Mouse (Mus musculus) G1E (cell line): Measurements from ENCODE around the gene Vegfd. TPM values are rescaled to one million over a fixed set of nuclear protein-coding genes. Genes with fewer than 3 reads are reported as not detected.

ENCODE experiments used
- ATAC-seq: 2 replicates; pipeline ENCODE4 v1.8.0; 2016; ENCODE audit warnings: mild to moderate bottlenecking; ENCODE audit not compliant: insufficient number of reproducible peaks, poor library complexity, low FRiP score, severe bottlenecking; ENCODE audit errors: extremely low read depth
- DNase-seq: peaks from one replicate; pipeline ENCODE4 v3.0.0; 2012; ENCODE audit warnings: low spot score
- H3K27me3 ChIP-seq: 2 replicates; pipeline ENCODE4 v1.6.1; 2012; ENCODE audit warnings: mild to moderate bottlenecking, low read length, inconsistent platforms; ENCODE audit not compliant: insufficient read depth
- H3K36me3 ChIP-seq: replicated peaks from 2 replicates; pipeline ENCODE3; 2012; ENCODE audit warnings: mild to moderate bottlenecking, inconsistent platforms
- H3K4me1 ChIP-seq: 2 replicates; pipeline ENCODE4 v1.6.1; 2012; ENCODE audit warnings: low read depth, low read length, inconsistent platforms, mixed read lengths; ENCODE audit not compliant: insufficient read depth
- H3K4me3 ChIP-seq: 2 replicates; pipeline ENCODE4 v1.5.1; 2012; ENCODE audit warnings: low read depth, mild to moderate bottlenecking, inconsistent platforms, low read length, moderate library complexity, mixed read lengths
- H3K9me3 ChIP-seq: replicated peaks from 2 replicates; pipeline ENCODE4 v1.6.1; 2012; ENCODE audit warnings: inconsistent platforms
- CTCF ChIP-seq: IDR thresholded peaks from 2 replicates; pipeline ENCODE4 v1.5.1; 2012; ENCODE audit warnings: low read depth, low read length, inconsistent platforms, mixed read lengths
- GATA1 ChIP-seq: IDR thresholded peaks from 2 replicates; pipeline ENCODE4 v1.6.1; 2012; ENCODE audit warnings: borderline replicate concordance, low read length, inconsistent platforms, mixed read lengths
- GATA2 ChIP-seq: IDR thresholded peaks from 2 replicates; pipeline ENCODE4 v1.6.1; 2012; ENCODE audit warnings: low read depth, low read length, inconsistent platforms, borderline replicate concordance
- POLR2AphosphoS5 ChIP-seq: IDR thresholded peaks from 2 replicates; pipeline ENCODE4 v1.6.1; 2012; ENCODE audit warnings: low read depth, low read length, inconsistent platforms; ENCODE audit not compliant: insufficient replicate concordance
- TAL1 ChIP-seq: conservative IDR thresholded peaks from 2 replicates; pipeline ENCODE4 v1.6.1; 2012; ENCODE audit warnings: low read depth, low read length, inconsistent platforms, mixed read lengths
- polyA plus RNA-seq: library from polyadenylated mRNA; stranded (reverse); fragments of >175 nt; gene quantifications from 2 replicates; pipeline ENCODE4 v1.2.3, GENCODE M21; 2012
- total RNA-seq, 2 experiments: library from RNA; stranded (forward) in 1 of 2; stranded (reverse) in 1 of 2; fragments of 200-1000 nt in 1 of 2; fragments of >200 nt in 1 of 2; fragmentation: Nextera tagmentation in 1 of 2; gene quantifications; 2 replicates each; pipeline ENCODE4 v1.2.3; 2014 to 2017

Gene Vegfd
- total and polyA plus RNA-seq, 3 experiments: 16.6 TPM; not detected in 2

DNA sequence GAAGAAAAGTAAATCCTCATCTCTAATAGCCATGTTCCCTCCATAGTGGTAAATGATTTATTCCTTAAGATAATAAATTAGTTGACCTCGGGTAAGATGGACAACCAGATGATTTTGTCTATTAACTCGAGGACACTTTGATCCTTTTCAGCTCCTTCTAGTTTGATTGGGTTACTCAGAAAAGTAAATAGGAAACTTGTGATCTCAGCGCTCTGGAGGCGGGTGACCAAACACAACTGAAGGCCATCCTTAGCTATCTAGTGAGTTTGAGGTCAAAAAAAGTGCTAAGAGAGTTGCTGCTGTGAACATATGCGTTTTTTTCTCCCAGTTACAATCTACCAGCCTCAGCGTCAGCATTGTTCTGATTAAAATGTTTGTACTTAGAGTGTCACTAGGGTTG lies 57.4 kb downstream of the Vegfd start:
- Histone ChIP-seq H3K36me3 (peaks cover 62% of the 10 kb centered on the region), H3K4me1 (peaks cover 3% of the 10 kb centered on the region; the same call in 1 of the 2 replicates), H3K4me3 (no peak overlapping the region), H3K27me3 (no peaks in the 10 kb centered on the region), H3K9me3 (no peaks in the 10 kb centered on the region)
- ATAC-seq (no peak), DNase-seq (no peak)
- TF ChIP-seq CTCF (no peak), GATA2 (no peak), GATA1 (no peak), TAL1 (no peak), POLR2AphosphoS5 (no peak)

DNA sequence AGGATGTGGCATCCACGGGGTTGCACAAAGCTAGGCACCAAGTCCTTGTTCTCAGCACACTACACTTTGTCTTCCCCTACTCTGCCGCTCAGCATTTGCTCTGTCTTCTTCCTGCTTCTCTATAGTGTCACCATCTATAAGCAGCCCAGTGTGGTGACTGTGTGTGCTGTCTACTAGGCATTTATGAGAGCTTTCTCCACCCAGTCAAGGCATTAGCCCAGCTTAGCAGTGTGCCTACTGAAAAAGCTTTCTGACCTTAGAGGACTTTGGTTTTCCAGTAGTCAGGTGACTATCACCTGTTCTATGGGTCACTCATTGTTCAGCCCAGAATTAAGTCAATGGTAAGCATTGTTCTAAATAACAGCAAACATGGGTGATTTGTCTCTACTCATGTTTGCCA lies 58.0 kb downstream of the Vegfd start:
- Histone ChIP-seq H3K36me3 (peaks cover 64% of the 10 kb centered on the region), H3K27me3 (no peaks in the 10 kb centered on the region), H3K4me3 (no peak overlapping the region), H3K9me3 (no peaks in the 10 kb centered on the region), H3K4me1 (peaks cover 3% of the 10 kb centered on the region; the same call in 1 of the 2 replicates)
- TF ChIP-seq GATA2 (no peak), TAL1 (no peak), CTCF (no peak), GATA1 (no peak), POLR2AphosphoS5 (no peak)
- no peak for DNase-seq
- ATAC-seq: no peak

DNA sequence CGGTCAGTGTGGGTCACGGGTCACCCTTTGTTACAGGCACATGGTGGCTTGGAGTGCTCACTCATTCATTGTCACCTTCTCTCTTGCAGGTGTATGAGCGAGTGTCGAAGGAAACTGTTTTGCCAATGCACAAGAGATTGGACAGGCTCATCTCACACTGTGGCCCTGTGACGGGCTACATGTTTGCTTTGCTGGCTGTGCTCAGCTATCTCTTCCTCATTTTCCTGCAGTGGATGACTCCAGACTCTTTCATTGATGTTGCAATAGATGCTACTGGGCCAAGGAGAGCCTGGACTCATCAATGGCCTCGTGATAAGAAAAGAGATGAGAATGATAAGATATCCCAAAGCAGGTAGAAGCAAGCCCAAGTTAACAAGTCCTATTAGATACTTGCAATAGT lies 58.4 kb downstream of the Vegfd start:
- no peak for ATAC-seq
- no peak for DNase-seq
- peaks cover 3% of the 10 kb centered on the region; the same call in 1 of the 2 replicates for H3K4me1 ChIP-seq
- H3K36me3 ChIP-seq: peaks cover 63% of the 10 kb centered on the region
- TF ChIP-seq GATA1 (no peak), POLR2AphosphoS5 (no peak), TAL1 (no peak), CTCF (no peak), GATA2 (no peak)
- H3K4me3 ChIP-seq: no peak overlapping the region
- no peaks in the 10 kb centered on the region for H3K9me3 ChIP-seq
- no peaks in the 10 kb centered on the region for H3K27me3 ChIP-seq

DNA sequence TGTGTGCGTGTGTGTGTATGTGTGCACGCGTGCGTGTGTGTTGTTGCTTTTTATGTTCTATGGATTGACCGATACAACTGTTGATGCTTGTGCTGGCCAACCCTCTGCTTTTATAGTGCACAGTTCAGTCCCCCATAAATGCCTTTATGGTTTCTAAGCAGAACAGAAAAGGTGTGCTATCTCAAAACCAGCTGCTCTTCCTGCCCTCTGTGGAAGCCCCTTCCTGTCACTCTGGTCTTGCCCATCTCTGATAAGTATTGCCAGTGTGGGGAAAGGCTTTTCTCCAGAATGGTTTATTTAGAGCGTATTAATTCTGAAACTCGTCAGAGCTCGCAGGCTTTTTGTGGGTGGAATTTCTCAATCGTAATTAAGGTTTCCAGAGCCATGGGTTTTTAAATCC lies 59.5 kb downstream of the Vegfd start:
- H3K27me3 ChIP-seq: no peaks in the 10 kb centered on the region
- H3K4me3 ChIP-seq: no peak overlapping the region
- H3K4me1 ChIP-seq: peaks cover 3% of the 10 kb centered on the region; the same call in 1 of the 2 replicates
- DNase-seq: no peak
- ATAC-seq: no peak
- TF ChIP-seq GATA2 (no peak), TAL1 (no peak), GATA1 (no peak), POLR2AphosphoS5 (no peak), CTCF (no peak)
- no peaks in the 10 kb centered on the region for H3K9me3 ChIP-seq
- peaks cover 58% of the 10 kb centered on the region for H3K36me3 ChIP-seq

DNA sequence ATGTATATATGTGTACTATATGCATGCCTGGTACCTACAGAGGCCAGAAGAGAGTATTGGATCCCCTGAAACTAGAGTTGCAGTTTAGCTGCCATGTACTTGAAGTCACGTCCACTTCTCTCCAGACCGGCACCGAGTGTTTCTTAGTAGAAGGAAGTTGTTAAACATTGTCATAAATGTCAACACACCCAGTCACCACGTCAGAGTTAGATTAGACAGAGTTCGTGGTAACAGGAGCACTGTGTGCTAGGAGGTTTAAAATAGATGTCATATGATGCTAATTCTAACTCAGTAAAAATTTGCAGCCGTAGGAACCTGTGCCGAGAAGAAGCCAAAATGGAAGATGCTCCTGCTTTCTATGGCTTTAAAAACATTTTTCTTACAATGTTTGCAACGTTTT lies 63.5 kb downstream of the Vegfd start, which contains the start of gene Asb11:
Gene Asb11 (plus strand): TSS at position 286 of the 400 bp plus-strand sequence.
- ATAC-seq (no peak), DNase-seq (no peak)
- no peaks in the 10 kb centered on the region for H3K27me3 ChIP-seq
- H3K9me3 ChIP-seq: no peaks in the 10 kb centered on the region
- no peaks in the 10 kb centered on the region for H3K4me1 ChIP-seq
- peaks cover 25% of the 10 kb centered on the region for H3K36me3 ChIP-seq
- no peak within 1 kb of the TSS for H3K4me3 ChIP-seq
- TF ChIP-seq GATA2 (no peak), CTCF (no peak), TAL1 (no peak), POLR2AphosphoS5 (no peak), GATA1 (no peak)

DNA sequence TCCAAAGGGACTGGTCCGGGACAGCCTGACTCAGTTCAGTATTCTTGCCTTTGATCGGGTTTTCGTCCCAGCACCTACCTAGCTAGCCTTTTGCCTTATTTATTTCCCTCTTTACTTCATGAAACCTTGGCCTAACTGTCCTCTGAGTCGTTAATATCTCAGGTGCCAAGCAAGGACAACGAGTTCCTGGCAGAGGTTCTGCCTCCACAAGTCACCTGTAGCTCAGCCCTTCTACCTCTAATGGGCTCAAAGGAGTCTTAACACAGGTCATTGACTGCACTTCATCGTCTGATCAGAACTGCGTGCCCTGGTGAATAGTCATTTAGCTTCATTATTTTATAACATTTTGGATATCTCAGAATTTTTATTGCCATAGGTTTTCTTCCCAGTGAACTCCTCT lies 66.3 kb downstream of the Vegfd start:
- DNase-seq (no peak), ATAC-seq (no peak)
- H3K9me3 ChIP-seq: no peaks in the 10 kb centered on the region
- H3K36me3 ChIP-seq: peaks cover 11% of the 10 kb centered on the region
- no peaks in the 10 kb centered on the region for H3K27me3 ChIP-seq
- H3K4me1 ChIP-seq: no peaks in the 10 kb centered on the region
- TF ChIP-seq CTCF (no peak), POLR2AphosphoS5 (no peak), GATA2 (no peak), GATA1 (no peak), TAL1 (no peak)
- no peak overlapping the region for H3K4me3 ChIP-seq

DNA sequence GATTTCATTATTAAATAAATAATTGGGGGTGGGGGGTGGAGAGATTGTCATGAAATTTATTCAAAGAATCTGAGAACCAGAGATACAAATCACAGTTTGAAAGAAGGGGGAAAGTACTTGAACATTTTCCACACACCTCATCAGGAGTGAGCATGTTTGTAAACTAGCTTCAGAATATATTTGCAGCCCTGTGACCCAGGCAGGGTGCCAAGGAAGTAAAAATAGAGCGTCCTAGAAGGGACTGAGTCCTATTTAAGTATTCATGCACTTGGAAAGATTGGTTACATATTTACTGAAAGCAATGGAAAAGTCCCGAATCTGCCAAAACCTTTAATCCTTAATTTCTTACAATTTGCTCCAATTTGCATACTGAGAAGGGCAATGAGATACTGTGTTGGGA lies 67.0 kb downstream of the Vegfd start:
- H3K9me3 ChIP-seq: no peaks in the 10 kb centered on the region
- no peak overlapping the region for H3K4me3 ChIP-seq
- TF ChIP-seq GATA1 (no peak), CTCF (no peak), GATA2 (no peak), TAL1 (no peak), POLR2AphosphoS5 (no peak)
- H3K4me1 ChIP-seq: no peaks in the 10 kb centered on the region
- no peaks in the 10 kb centered on the region for H3K27me3 ChIP-seq
- no peak for DNase-seq
- peaks cover 7% of the 10 kb centered on the region for H3K36me3 ChIP-seq
- ATAC-seq: no peak
